Mouse (Mus musculus) spleen, adult 12 weeks (tissue): ENCODE measurements around the gene Syn3.

Source experiments
- DNase-seq: peaks from one replicate; pipeline ENCODE4 v3.0.0; 2022; ENCODE audit warnings: low spot score

Syn3 gene

DNA sequence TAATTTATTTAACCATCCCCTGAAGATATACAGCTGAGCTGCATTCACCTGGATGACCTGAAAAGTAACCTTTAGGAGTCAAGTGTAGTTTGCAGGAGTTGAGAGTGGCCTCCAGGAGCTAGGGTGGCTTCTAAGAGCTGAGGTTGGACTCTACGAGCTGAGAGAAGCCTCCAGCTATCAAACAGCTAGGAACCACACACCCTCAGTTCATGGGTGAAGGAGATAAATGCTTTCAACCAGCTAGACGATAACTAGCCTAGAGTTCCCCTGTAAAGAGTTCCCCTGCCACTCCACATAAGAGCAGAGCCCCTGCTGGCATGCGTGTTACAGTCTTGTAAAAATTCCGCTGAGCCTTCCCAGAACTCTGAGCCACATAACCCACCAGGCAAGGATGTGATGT is 129.3 kb downstream of the Syn3 start:
- no peak for DNase-seq

DNA sequence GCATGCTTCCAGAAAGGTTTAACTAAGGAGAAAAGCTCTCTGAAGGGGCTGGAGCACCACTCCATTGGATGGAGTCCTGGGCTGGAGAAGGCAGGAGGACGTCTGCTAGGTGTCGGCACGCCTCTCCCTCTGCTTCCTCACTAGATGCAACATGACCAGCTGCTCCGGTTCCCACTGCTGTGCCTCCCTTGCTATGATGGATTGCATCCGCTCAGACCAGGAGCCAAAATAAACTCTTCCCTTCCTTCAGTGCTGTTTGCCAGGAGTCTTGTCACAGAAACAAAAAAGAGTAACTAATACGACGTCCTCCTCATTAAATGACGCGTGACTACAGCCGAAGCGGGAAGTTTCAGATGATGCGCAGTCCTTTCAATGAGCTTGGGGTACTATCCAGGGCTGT is 129.9 kb downstream of the Syn3 start:
- DNase-seq = no peak

DNA sequence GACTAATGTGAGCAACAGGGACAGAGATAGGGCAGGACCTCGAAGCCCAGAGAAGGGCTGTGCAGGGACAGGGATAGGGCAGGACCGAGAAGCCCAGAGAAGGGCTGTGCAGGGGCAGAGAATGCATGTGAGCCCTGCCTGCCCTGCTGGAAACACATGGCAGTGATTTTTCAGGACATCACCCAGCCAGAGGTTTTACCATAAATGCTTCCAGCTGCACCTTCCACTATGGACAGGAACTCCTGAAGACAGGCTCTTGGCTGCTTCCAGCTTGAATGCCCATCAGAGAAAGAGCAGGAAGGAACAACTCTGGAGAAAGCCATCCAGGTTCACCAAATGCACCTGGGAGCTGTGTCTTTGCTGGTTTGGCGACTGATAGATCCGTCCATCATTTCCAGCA is 131.3 kb downstream of the Syn3 start:
- DNase-seq = no peak

DNA sequence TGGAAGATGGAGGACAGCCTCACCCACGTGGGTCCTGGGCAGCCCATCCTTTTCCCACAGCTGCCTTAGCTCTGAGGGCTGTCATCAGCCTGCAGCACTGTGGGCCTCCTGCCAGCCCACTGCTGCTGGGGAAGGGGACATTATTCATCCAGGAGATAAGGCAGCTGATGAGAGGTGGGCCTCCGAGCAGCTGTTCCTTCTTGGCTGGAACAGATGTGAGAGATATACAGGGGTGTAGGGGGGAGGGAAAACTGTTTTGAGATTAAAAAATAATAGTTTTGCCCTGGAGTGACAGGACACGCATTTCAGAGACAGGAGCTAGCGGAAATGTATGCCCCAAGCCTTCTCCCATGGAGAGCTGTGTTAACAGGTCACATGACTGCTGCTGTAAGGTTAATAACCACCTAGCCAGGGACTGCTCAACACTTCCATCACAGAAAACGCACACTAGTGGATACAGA is 133.0 kb downstream of the Syn3 start:
- no peak for DNase-seq

DNA sequence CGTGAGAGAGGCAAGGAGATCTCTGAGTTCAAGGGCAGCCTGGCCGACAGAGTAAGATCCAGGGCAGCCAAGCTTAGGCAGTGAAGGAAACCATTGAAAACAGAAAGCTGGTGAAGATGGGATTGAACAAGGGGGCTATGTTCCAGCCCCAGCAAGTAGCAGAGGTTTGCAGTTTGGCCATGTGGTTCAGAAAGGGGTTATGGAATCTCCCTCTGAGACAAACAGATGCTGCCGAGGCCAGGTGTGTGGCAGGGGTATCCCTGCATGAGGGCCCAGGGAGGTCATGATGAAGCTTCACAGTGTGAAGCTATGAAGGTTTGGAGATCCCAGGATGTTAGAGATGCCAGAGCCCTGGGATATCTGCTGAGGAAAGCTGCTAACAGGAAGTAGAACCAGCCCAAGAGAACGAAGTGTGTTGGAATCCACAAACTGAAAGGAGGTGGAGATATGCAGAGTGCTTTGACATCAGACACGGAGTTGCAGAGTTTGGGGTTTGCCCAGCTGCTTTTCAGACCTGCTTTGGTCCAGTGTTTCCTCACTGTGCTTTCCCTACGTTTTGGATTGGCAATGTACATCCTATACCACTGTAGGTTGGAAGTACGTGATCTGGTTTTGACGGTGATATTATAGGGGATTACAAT is 134.9 kb downstream of the Syn3 start:
- no peak for DNase-seq

DNA sequence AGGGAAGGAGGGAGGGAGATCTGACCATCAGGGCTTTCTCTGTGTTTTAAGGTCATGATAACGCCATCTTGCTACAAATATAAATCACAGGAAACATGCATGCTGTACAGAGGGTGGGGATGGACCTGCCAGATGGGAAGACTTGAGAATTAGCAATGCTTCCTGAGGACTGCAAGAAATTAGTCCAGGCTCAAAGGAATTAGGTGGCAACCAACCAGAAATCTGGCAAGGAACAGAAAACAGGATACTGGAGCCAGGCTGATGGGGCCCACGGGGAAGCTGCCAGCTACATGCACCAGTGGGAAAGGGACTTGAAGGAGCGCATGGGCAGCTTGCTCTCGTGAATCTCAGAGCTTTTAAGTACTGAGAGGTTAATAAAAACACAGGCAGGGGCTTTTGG is 139.0 kb downstream of the Syn3 start:
- DNase-seq = no peak

DNA sequence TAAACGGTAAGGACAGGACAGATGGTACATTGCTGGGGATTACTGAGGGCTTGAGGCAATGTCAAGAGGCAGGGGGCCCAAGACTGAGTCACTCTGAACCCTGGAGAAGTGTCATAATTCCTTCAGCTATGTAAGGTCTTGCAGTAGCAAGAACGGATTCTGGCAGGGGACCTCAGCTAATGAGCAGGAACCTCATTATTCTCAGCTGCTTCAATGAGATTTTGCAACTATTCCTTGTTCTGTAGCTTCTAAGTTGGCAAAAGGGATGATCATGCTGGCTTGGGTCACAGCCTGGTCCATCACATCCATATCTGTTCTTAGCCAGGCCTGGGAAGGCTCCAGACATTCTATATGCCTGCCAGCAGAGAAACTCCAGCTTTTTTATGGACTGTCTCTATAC is 139.5 kb downstream of the Syn3 start:
- DNase-seq = no peak

DNA sequence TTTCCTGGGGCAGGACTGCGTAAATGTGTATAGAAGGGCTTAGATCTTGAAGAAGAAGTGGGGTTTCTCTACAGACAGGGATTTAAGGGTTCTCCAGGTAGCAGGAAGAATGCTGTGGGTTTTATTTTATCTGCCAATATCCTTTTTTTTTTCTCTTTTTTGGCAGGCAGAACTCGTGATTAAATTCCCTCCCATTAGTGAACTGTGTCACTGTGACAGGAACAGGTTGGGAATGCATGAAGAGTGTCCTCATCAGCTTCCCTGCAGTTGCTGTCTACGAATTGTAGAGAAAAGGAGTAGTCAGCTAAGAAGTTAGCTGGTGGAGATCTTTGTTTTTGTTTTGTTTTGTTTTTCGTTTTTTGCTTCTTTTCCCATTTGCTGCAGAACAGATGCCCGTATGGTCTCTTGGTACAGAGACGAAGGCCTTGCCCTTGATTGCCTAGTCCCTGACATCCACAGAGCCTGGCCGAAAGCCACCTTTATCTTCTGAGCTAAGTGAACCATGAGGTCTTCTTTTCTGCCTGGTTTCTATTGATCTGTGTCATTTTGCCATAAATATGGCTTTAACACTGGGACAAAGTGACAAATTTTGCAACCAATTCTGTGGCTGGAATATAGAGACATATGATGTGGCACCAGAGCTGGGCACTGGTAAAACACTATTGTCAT is 140.3 kb downstream of the Syn3 start:
- no peak for DNase-seq

DNA sequence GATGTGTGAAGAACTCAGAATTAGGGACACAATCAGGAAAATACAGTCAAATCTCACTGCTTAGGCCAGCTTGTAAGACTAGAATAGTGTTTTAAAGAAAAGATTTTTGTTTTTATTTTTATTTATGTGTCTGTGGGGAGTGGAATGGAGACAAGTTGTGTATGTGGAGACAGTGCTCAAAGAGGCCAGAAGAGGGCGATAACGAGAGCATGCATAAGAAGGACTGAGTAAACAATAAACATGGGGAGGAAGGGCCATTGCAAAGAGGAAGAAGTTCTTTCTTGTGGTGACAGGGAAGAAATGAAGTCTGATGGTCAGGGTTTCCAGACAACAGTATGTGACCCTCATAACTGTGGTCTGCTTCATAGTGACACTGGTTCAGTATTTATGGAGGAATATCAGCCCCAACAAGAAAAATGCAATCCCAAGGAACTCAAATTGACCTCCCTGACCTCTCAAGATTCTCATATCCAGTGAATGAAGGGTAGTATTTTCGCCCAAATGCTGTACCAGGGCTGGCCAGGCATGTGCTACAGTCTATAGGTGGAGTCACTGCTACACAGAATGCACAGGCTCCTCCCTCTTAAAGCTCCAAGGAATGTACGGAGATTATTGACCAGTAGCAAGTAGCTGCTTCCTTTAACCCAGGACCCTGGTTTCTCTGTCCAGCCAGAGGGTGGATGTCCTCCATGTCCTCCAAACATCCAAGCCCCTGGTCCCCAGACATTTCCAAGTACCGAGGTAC is 141.7 kb downstream of the Syn3 start:
- no peak for DNase-seq

DNA sequence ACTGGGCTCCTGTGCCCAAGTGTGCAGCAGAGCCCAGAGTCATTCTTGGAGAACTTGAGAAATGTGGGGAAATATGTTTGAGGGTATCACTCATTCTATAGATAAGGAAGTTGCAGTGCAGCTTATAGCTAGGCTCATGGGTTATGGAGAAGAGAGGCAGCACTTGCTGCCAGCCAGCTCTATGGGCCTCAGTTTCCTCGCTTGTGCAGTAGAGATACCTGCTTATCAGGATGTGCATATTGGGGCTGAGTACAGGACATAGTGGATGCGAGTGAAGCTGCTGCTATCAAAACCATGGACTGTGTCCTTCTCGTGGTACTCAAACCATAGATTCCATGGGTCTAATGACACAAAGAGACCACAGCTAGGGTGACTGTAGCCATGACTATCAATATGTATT is 146.2 kb downstream of the Syn3 start:
- DNase-seq = no peak

DNA sequence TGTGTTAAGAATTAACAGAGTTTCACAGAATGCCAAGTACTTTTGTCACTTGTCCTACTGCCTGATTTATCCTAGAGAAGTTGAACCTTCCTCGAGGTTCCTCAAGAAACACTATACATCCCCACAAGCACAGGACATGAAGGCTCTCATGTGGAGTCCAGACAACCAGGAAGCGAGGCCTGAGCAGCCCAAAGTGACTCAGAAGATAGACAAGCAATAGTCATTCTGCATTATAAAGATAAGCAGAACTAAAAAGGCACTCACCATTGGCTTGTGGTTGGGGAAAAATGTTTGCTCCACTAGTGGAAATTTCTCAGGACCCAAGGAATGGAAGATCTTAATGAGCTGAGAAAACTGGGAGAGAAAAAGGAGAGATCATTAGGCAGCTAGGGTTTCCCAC is 147.4 kb downstream of the Syn3 start:
- no peak for DNase-seq

DNA sequence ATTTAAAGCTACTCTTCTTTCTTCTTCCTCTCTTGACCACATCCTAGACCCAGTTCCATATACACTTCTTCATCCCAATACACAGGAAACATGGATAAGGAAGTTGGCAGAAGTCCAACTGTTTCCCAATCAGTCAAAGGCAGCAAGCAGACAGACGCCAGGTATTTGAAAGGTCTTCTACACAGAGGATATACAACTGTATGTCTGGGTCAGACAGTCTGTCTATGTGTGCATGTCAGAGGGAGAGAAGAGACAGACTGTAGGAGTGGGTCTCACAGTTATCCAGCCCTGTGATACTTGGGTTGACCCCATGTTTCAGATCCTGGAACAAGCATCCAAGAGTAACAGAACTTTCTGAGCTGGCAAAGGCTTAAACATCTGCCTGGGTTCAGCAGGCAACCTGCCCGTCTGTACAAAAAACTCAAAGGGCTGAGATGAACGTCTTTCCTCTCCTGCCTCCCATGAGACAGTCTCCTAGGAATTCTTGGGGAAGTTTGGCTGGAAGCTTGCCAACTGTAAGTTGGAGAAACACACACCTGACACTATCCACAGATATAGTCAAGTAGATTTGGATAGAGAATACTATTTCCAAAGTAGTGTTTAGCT is 152.4 kb downstream of the Syn3 start:
- DNase-seq = no peak

DNA sequence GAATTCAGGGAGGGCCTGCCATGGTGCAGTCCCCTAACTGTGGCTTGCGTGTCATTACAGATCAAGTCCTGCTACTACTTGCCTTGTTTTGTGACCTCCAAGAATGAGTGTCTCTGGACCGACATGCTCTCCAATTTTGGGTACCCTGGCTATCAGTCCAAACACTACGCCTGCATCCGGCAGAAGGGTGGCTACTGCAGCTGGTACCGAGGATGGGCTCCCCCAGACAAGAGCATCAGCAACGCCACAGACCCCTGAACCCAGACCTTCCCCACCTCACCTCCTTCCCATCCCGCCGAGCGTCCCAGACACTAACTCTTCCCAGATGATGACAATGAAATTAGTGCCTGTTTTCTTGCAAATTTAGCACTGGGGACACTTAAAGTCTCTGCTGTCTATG is 153.1 kb downstream of the Syn3 start:
- no peak for DNase-seq

DNA sequence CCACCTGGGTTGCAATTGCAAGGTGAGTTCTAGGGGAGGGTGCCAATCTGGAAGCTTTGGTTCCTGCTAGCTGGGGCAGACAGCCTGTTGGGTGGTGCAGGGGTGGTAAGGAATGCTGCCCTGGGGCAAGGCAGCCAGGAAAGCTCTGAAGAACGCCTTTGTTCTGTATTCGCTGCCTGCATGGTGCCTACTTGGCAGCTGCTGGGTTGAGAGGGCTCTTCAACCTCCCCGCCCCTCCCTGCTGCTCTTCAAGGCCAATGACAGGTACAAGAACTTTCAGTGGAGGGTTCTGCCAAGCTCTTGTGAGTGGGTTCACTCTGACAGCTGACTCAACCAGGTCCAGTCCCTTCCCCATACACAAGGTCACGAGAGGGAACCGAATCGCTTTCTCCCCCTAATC is 154.0 kb downstream of the Syn3 start:
- no peak for DNase-seq

DNA sequence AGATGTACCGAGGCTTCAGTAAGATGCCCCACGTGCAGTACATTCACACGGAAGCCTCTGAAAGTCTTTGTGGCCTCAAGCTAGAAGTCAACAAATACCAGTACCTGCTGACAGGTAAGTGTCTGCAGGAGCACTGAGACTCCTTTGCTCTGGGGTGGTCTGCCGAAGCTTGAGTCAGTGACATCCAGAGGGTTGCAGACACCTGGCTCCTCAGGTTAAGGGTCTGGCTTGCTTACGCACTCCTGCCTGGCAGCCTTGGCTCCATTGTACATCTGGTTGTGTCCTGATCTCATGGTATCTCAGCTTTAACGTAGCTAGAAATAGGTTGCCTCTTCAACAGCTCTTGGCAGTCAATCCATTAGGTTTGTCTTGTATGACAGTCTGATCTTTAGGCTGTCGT is 154.8 kb downstream of the Syn3 start:
- no peak for DNase-seq

DNA sequence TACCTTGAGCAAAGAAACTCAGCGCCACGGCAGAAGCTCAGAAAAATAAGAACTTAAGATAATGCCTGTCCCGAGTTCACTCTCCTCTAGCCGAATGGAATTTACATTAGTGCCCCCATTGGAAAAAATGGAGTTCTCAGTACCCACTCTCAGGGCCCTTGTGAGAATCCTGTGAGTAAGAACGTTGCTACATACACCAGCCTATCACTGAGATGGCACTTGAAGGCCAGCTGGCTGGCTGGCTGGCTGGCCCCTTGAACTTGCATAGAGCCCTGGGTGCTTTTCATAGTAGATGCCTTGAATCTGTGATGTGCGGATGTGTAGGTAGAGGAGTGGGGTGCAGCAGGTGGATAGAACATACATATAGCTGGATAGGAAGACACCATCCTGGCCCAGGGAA is 155.3 kb downstream of the Syn3 start:
- no peak for DNase-seq

DNA sequence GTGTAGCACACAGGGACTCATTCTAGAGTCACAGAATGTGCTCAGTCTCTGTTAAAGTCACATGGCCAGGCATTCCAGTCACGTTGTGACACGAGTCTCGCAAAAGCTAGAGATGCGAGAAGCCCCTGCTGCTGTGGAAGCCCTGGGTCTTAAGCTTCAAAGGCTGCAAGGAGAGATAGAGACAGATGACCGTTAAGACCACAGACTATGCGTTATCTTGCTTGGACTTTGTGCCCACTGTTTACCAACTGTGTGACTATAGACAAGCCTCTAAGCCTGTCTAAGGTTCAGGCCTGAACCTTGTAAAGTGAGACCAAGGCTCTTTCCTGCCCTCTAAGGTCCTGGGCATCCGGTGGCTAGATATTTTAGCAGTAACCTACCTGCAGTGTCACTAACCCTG is 156.0 kb downstream of the Syn3 start:
- no peak for DNase-seq

DNA sequence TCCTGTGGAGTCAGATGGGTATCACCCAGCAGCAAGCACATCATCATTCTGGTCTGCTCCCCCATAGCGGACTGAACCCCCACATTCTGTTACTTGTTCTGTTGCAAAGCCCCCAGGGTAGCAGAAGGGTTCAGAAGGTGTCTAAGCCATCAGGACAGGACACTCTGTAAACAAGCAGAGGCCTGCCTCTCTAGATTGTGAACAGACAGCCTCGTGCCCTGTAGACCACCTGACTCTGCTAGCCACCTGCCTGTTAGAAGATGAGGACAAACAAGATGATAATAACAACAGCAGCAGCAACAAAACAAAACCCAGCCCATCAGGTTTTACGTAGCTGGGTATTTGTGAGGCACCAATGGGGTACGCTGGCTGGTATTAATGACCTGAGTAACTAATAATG is 156.5 kb downstream of the Syn3 start:
- no peak for DNase-seq

DNA sequence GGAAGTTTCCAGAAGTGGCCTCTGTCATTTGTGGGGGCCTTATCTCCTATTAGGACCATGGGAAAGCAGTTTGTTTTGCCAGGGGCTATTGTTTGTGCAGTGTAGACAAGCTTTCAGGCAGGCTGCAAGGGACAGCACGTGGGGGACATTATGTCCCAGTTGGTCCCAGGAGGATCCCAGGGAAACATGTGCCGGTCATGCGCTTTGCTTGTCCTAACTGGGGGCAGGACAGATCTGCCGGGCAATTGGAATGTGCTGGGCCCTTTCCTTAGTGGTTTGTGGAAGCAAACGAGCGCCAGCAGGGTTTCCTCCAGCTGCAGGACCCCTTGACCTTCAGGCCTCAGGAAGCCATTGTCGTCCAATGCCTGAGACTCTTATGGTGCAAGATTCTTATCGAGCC is 157.1 kb downstream of the Syn3 start:
- no peak for DNase-seq

DNA sequence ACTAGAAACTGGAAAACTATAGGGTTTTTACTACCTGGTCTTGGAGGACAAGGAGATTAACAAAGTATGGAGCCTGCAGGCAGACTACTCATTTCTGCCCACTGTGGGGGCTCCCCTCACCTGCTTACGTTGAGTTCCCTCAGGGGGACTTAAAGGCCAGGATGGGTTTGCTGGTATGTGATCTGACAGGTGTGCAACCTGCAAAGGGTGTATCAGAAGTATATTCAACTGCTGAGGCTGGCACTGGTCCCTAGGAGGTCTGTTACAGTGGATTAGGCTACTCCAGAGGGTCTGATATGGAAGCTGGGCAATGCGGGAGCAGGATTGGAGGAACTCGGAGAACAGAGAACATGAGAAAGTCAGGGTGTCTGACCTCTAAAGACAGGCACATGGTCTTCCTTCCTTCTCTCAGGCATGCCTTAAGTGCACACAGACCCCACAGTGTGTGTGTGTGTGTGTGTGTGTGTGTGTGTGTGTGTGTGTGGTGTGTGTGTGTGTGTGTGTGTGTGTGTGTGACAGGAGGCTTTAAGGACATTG is 157.6 kb downstream of the Syn3 start:
- DNase-seq = no peak

DNA sequence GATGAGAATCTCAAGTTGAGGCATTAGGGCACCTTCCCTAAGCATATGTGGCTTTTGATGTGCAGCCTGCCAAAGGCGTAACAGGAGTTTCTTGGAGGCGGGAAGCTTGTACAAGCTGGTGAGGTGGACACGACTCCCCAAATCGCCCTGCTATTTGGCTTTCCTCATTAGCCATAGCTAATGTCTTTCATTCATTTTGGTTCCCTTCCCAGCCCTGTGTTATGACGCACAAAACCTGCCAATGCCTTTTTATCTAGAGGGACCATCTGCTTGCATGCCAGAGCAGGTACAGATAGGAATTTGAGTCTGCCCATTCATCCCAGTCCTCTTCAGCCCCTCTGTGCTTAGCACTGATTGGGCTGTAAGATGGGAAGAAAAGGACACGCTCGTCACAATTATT is 158.3 kb downstream of the Syn3 start:
- no peak for DNase-seq

DNA sequence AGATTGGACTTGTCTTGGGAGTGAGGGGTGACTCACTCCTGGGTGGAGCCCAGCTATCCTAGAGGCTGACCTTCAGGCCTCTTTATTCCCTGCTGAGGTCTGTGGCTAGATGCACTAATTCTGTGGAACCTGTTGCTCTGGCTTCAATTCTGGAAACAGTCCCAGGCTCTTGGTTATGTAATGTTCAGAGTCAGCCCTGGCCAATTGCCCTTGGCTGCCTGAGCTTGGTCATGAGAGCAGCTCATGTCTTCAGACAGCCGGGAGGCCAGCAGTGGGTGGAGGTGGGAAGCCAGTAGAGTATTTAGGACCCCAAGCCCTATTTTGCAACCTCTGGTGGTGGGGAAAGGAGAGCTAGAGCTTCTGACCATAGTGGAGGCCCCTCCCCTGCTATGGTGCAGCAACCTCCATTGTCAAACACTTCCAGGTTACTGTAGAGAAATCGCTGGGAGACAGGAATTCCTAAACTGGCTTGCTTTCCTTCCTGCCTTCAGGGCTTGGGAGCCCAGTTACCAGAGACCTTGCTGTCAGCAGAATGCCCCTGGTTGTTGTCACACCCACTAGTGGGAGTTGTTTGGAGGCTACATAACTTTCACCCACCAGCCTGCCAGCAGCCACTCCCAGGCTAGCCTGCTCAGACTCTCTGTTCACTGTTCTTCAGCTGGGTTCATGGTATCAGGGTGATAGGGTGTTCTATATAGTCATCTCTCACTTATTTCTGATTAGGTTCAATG is 158.9 kb downstream of the Syn3 start:
- no peak for DNase-seq
